Mouse (Mus musculus) hindbrain, embryonic 11.5 days (tissue): Measurements from ENCODE around the gene Gm10295. TPM values are rescaled to one million over a fixed set of nuclear protein-coding genes. Genes with fewer than 3 reads are reported as not detected.

ENCODE experiments used
- ATAC-seq: fragments of 200-750 bp; cut with Nextera tagmentation; 2 replicates; pipeline ENCODE4 v1.8.0; 2017; ENCODE audit warnings: mild to moderate bottlenecking, moderate TSS enrichment, moderate library complexity; ENCODE audit not compliant: low FRiP score
- DNase-seq: peaks from one replicate; pipeline ENCODE4 v3.0.0-alpha.2; 2015; ENCODE audit warnings: low spot score
- H3K27ac ChIP-seq: fragments of 300-500 bp; sonication (generic); 2 replicates; pipeline ENCODE4 v1.5.1; 2014; ENCODE audit warnings: mild to moderate bottlenecking, low read depth, low read length
- H3K27me3 ChIP-seq: fragments of 300-500 bp; sonication (generic); 2 replicates; pipeline ENCODE4 v1.6.1; 2014; ENCODE audit warnings: mild to moderate bottlenecking, low read length, moderate library complexity, mixed read lengths; ENCODE audit not compliant: control insufficient read depth, insufficient read depth
- H3K36me3 ChIP-seq: fragments of 300-500 bp; sonication (generic); 2 replicates; pipeline ENCODE4 v1.6.1; 2014; ENCODE audit warnings: mild to moderate bottlenecking, low read length, moderate library complexity, mixed read lengths; ENCODE audit not compliant: control insufficient read depth, insufficient read depth
- H3K4me1 ChIP-seq: fragments of 300-500 bp; sonication (generic); replicated peaks from 2 replicates; pipeline ENCODE4 v1.6.1; 2014; ENCODE audit warnings: low read length, mixed read lengths; ENCODE audit not compliant: control insufficient read depth, insufficient read depth
- H3K4me2 ChIP-seq: fragments of 300-500 bp; sonication (generic); replicated peaks from 2 replicates; pipeline ENCODE4 v1.6.1; 2014; ENCODE audit warnings: mild to moderate bottlenecking, low read depth, low read length
- H3K4me3 ChIP-seq: fragments of 300-500 bp; sonication (generic); 2 replicates; pipeline ENCODE4 v1.5.1; 2014; ENCODE audit warnings: low read depth, low read length
- H3K9ac ChIP-seq: fragments of 300-500 bp; sonication (generic); 2 replicates; pipeline ENCODE4 v1.6.1; 2014; ENCODE audit warnings: low read depth, low read length
- H3K9me3 ChIP-seq: fragments of 300-500 bp; sonication (generic); 2 replicates; pipeline ENCODE4 v1.6.1; 2016; ENCODE audit warnings: low read length; ENCODE audit not compliant: control insufficient read depth
- WGBS: fragments of 180-500 bp; shearing (Covaris S2); extraction: QIAGEN DNeasy Blood & Tissue Kit; methylation state at CpG from one replicate; pipeline ENCODE4 v1.1.7; 2014; 5-methylcytosine and 5-hydroxymethylcytosine counted together
- polyA plus RNA-seq: library from polyadenylated mRNA; unstranded; fragments of >200 nt; fragmentation: Nextera tagmentation; extraction: Ambion mirVana; gene quantifications from 2 replicates; pipeline ENCODE4 v1.2.1, GENCODE M21; 2014

Gene Gm10295
- polyA plus RNA-seq, 1 experiment from 2014 or later = not detected

GRCm38 (mm10) chr7:71308051-71308450 is 43.2 kb downstream of the Gm10295 start:
- 72% methylated on average over 8 of the region's 8 CpGs for WGBS
- Histone ChIP-seq H3K9ac (no peak overlapping the region), H3K9me3 (no peaks in the 10 kb centered on the region), H3K36me3 (no peaks in the 10 kb centered on the region), H3K4me3 (no peak overlapping the region), H3K4me2 (no peak overlapping the region), H3K4me1 (no peaks in the 10 kb centered on the region), H3K27ac (no peak overlapping the region), H3K27me3 (no peaks in the 10 kb centered on the region)
- no peak for ATAC-seq
- no peak for DNase-seq

DNA sequence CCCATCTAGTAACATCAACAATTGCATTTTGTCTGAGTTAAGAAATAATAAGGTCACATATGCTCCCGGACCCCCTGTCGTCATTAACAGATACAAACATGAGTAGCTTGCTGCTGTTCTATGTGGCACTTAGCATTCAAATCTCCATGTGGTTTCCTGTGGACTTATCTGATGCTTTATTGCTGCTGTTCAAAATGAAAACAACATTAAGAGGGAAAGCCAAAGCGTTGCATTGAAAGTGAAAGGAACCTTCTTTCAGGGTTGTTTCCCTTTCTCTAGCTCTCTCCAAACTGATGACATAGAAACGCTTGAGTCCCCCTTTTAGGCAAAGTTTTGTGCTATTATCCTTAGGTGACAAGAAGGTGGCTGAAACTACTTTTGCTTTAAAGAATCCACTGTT is 48.6 kb downstream of the Gm10295 start:
- ATAC-seq = no peak

More for the DNA sequence above, 48.6 kb downstream of the Gm10295 start:
- Histone ChIP-seq H3K9me3 (no peaks in the 10 kb centered on the region), H3K4me2 (no peak overlapping the region), H3K9ac (no peak overlapping the region), H3K36me3 (no peaks in the 10 kb centered on the region), H3K27me3 (no peaks in the 10 kb centered on the region), H3K4me1 (no peaks in the 10 kb centered on the region), H3K4me3 (no peak overlapping the region), H3K27ac (no peak overlapping the region)
- WGBS = 87% methylated on average over 4 of the region's 4 CpGs
- no peak for DNase-seq
